Mouse (Mus musculus) C2C12 (cell line): Measurements from ENCODE around the gene Olfr1085.
"Not testable (repeated sequence)": the region's sequence is repeated elsewhere in the genome, so short reads cannot be mapped to it uniquely, and the experiment has no call there.

ENCODE experiments used
- CTCF ChIP-seq: IDR thresholded peaks from one replicate; pipeline ENCODE4 v1.5.1; 2011; ENCODE audit not compliant: control insufficient read depth, insufficient read depth, insufficient read length
- MAX ChIP-seq: IDR thresholded peaks from one replicate; pipeline ENCODE4 v1.6.1; 2011; ENCODE audit warnings: mild to moderate bottlenecking, control low read depth

DNA sequence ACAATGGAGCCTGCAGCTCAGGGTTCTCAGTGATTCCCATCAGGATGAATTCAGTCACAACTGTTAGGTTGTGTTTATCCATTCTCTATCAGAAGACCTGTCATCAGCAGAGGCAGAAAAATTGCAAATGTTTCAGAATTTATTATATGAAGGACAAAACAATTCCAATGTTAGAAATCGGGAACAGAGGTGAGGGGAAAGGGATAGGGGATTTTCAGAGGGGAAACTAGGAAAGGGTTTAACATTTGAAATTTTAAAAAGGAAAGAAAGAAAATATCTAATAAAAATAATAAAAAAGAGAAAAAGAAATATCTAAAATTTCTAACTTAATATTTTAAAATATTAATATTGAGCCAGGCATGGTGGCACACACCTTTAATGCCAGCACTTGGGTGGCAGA is 22.2 kb downstream of the Olfr1085 start, which contains the start of gene Olfr1084:
- TF ChIP-seq MAX, CTCF: not testable (repeated sequence)
